Mouse (Mus musculus) olfactory bulb, adult 2 months (tissue): Measurements from ENCODE around the gene Mta1.
A peak's percentile ranks its signal among the peaks of the same experiment; 100 is the strongest.

Experiments used
- CTCF ChIP-seq: fragments of 200-500 bp; IDR thresholded peaks from 2 replicates; pipeline ENCODE4 v1.5.1; 2012; ENCODE audit warnings: low read depth, mild to moderate bottlenecking, low read length, moderate library complexity; ENCODE audit not compliant: insufficient read depth
- POLR2A ChIP-seq: fragments of 200-500 bp; IDR thresholded peaks from 2 replicates; pipeline ENCODE4 v1.6.1; 2012; ENCODE audit warnings: mild to moderate bottlenecking, low read depth, low read length, moderate library complexity; ENCODE audit not compliant: insufficient read depth

DNA sequence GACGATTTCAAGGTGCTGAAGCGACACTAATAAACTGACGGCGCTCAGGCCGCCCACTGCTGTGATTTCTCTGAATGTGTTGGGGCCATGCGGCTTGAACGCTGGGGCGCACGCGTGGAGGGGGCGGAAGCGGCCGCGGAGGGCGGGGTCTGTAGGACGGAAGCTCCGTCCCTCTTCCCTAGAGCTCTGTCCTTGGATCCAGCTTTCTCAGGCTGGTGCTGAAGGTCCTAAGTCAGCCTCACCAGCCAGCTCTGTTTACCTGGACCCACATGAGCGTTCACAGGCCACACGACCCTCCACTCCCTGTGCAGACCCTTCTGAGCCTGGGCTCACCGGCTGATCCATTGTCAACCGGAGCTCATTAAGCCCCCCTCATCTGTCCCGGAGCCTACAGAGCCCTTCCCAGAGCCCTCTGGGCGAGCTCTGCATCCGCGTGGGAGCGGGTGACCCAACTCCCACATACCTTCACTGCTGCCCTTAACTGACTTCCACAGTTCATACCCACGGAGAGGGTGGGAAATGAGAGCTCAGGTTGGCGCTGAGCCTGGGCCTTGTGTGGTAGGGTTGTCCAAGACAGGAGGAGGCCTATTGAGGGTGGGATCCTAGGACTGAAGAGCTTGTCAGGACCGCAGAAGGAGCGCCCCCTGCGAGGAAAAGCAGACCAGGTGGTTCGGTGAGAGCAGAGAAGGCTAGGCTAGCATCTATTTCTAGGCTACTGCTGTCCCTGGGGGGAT lies 23.6 kb upstream of the Mta1 start, which contains the start of gene Tex22:
- TF ChIP-seq POLR2A = peak; percentile 60
- no peak for TF ChIP-seq CTCF
